Mouse (Mus musculus): Measurements from ENCODE around the gene Tmem169.
"Not testable (repeated sequence)": the region's sequence is repeated elsewhere in the genome, so short reads cannot be mapped to it uniquely, and the experiment has no call there.

- not testable (repeated sequence) for TF ChIP-seq POLR2A (IDR thresholded peaks at IDR 0.05; ENCODE audit: control insufficient read depth, extremely low read depth, insufficient read depth, low read length, poor library complexity); CTCF (IDR thresholded peaks at IDR 0.05; ENCODE audit: borderline replicate concordance, control insufficient read depth, extremely low read depth, insufficient read depth, low read length, poor library complexity)
These were observed 45.1 kb upstream of the Tmem169 start for GRCm38 (mm10) chr1:72239113-72239512.
